Mouse (Mus musculus) 3134 (cell line): ENCODE measurements at regions not wholly inside any gene's neighbourhood (a gene's known extent, or its start where the extent isn't known, plus 50 kb on each side); places are given as distances from the start of the nearest gene placed in this dataset.

Source experiments
- DNase-seq: peaks from one replicate; pipeline ENCODE4 v3.0.0-alpha.2; 2011; ENCODE audit warnings: low spot score; ENCODE audit not compliant: insufficient read length; ENCODE audit errors: extremely low read depth

- no peak for DNase-seq
These were observed 53.5 kb upstream of the Klf9 start for GRCm38 (mm10) chr19:23087575-23087974.

- no peak for DNase-seq
These were observed 51.9 kb upstream of the Klf9 start for GRCm38 (mm10) chr19:23089081-23089480.

DNA sequence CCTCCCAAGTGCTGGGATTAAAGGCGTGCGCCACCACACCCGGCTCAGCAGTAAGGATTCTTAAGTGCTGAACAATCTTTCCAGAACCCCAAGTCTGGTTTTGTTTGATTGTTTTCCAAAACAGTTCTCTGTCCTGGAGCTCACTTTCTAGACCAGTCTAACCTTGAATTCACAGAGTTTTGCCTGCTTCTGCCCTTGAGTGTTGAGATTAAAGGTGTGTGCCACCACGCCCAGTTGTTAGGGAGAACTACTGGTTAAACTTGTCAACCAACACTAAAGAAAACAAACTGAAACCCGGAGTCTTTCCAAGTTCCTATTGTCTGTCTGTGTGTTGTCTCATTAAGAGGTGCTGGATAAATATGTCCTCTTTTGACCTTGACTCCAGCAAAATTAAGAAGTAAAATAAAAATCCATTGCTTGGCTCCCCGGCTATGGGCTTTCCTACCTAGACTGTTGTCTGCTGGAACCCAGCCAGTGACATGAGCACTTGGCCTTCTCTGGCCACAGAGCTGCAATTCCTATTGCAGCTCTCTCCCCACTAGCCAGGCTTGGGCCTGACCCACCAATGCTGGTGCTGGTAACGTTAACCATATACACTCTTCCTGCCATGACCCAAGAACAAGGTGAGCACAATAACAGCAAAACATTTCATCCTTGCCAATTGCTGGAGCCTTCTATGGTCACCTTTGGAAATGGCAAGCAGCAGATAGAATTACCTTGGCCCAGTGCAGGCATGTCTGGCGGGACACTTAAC lies 51.1 kb upstream of the Klf9 start:
- DNase-seq: no peak
